Mouse (Mus musculus) liver, postnatal 0 days (tissue): ENCODE measurements around the gene Adcy6. TPM values are rescaled to one million over a fixed set of nuclear protein-coding genes. Genes with fewer than 3 reads are reported as not detected.
A peak's percentile ranks its signal among the peaks of the same experiment; 100 is the strongest.

Experiments used
- ATAC-seq: fragments of 200-750 bp; cut with Nextera tagmentation; 2 replicates; pipeline ENCODE4 v1.8.0; 2017; ENCODE audit warnings: mild to moderate bottlenecking, moderate library complexity
- DNase-seq: peaks from one replicate; pipeline ENCODE4 v3.0.0-alpha.2; 2016
- H3K27ac ChIP-seq: fragments of 300-500 bp; sonication (generic); 2 replicates; pipeline ENCODE4 v1.5.1; 2014; ENCODE audit warnings: antibody characterized with exemption, moderate library complexity, mild to moderate bottlenecking, low read depth
- H3K27me3 ChIP-seq: fragments of 300-500 bp; sonication (generic); 2 replicates; pipeline ENCODE4 v1.6.1; 2014; ENCODE audit warnings: low read length, control low read depth, mixed read lengths; ENCODE audit not compliant: insufficient read depth
- H3K36me3 ChIP-seq: fragments of 300-500 bp; sonication (generic); replicated peaks from 2 replicates; pipeline ENCODE4 v1.6.1; 2014; ENCODE audit warnings: mild to moderate bottlenecking, control low read depth, low read length, moderate library complexity, mixed read lengths; ENCODE audit not compliant: insufficient read depth
- H3K4me1 ChIP-seq: fragments of 300-500 bp; sonication (generic); 2 replicates; pipeline ENCODE4 v1.6.1; 2014; ENCODE audit warnings: antibody characterized with exemption, mild to moderate bottlenecking, control low read depth; ENCODE audit not compliant: insufficient read depth
- H3K4me2 ChIP-seq: fragments of 300-500 bp; sonication (generic); 2 replicates; pipeline ENCODE4 v1.6.1; 2014; ENCODE audit warnings: low read depth, mild to moderate bottlenecking, low read length, moderate library complexity, mixed read lengths
- H3K4me3 ChIP-seq: fragments of 300-500 bp; sonication (generic); 2 replicates; pipeline ENCODE4 v1.5.1; 2014; ENCODE audit warnings: low read depth, low read length
- H3K9ac ChIP-seq: fragments of 300-500 bp; sonication (generic); replicated peaks from 2 replicates; pipeline ENCODE4 v1.6.1; 2014; ENCODE audit warnings: mild to moderate bottlenecking, moderate library complexity
- H3K9me3 ChIP-seq: fragments of 300-500 bp; sonication (generic); 2 replicates; pipeline ENCODE4 v1.6.1; 2016; ENCODE audit warnings: mild to moderate bottlenecking, control low read depth, low read length, mixed read lengths
- CTCF ChIP-seq: sonication (generic); IDR thresholded peaks from 2 replicates; pipeline ENCODE4 v1.5.1; 2016; ENCODE audit warnings: antibody characterized with exemption, low read depth
- EP300 ChIP-seq: IDR thresholded peaks from 2 replicates; pipeline ENCODE4 v1.6.1; 2016; ENCODE audit warnings: antibody characterized with exemption, low read depth, mild to moderate bottlenecking
- WGBS: fragments of 180-500 bp; shearing (Covaris S2); extraction: QIAGEN DNeasy Blood & Tissue Kit; methylation state at CpG from one replicate; pipeline ENCODE4 v1.1.7; 2014; ENCODE audit not compliant: insufficient replicate concordance; 5-methylcytosine and 5-hydroxymethylcytosine counted together
- polyA plus RNA-seq: library from polyadenylated mRNA; unstranded; fragments of >200 nt; fragmentation: Nextera tagmentation; extraction: Ambion mirVana; gene quantifications from 2 replicates; pipeline ENCODE4 v1.2.1, GENCODE M21; 2015

Gene Adcy6
- polyA plus RNA-seq, 1 experiment from 2014 or later, result 7.7 TPM

DNA sequence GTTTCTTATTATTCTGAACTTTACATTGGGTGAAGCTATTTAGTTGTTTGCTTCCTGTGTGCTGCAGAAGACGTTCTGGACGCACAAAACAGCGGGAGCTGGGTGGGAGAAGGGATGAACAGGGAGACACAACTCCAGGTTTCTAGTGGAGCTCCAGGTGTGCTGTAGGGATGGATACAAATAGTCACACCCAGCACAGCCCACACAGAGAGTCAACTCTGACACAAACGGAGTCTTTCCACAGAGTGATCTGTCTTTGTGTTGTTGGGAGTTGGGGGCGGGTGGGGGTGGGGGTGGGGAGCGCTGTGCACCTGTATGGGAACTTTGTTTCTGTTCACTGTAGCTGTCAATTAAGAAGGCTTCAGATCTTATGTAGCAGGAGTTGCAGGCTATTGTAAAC, 12.8 kb upstream of the Adcy6 start:
- H3K9ac ChIP-seq, result no peak overlapping the region
- 32% methylated on average over 6 of the region's 6 CpGs for WGBS
- ATAC-seq (no peak), DNase-seq (no peak)
- H3K4me2 ChIP-seq, result no peak overlapping the region
- H3K9me3 ChIP-seq, result no peaks in the 10 kb centered on the region
- TF ChIP-seq CTCF (no peak), EP300 (no peak)
- no peaks in the 10 kb centered on the region for H3K36me3 ChIP-seq
- H3K27me3 ChIP-seq, result peaks cover 41% of the 10 kb centered on the region
- no peaks in the 10 kb centered on the region for H3K4me1 ChIP-seq
- H3K27ac ChIP-seq, result no peak overlapping the region
- no peak overlapping the region for H3K4me3 ChIP-seq

DNA sequence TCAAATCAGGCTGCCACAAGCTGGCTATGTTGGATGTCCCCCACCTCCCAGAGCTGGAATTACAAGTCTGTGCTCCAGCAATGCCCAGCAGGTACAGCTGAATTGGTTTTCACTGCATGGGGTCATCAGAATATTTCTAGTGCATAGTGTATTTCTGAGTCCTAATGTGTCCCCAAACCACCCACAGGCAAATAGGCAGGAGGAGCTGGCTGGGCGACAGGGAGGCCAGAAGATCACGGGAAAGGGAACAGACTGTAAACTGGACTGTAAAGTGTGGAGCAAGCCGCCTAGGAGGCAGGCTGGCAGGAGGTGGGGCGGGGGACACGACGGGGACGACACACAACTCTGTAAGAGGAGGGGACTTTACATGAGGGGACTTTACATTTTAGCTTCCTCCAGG, 12.3 kb upstream of the Adcy6 start:
- H3K4me3 ChIP-seq, result no peak overlapping the region
- H3K9me3 ChIP-seq, result no peaks in the 10 kb centered on the region
- H3K27me3 ChIP-seq, result peaks cover 39% of the 10 kb centered on the region
- no peak overlapping the region for H3K9ac ChIP-seq
- H3K4me2 ChIP-seq, result no peak overlapping the region
- 9% methylated on average over 7 of the region's 7 CpGs for WGBS
- no peaks in the 10 kb centered on the region; the same call in 1 of the 2 replicates for H3K4me1 ChIP-seq
- DNase-seq, result no peak
- no peak for ATAC-seq
- H3K36me3 ChIP-seq, result no peaks in the 10 kb centered on the region
- no peak overlapping the region for H3K27ac ChIP-seq
- TF ChIP-seq EP300 (no peak), CTCF (no peak)

DNA sequence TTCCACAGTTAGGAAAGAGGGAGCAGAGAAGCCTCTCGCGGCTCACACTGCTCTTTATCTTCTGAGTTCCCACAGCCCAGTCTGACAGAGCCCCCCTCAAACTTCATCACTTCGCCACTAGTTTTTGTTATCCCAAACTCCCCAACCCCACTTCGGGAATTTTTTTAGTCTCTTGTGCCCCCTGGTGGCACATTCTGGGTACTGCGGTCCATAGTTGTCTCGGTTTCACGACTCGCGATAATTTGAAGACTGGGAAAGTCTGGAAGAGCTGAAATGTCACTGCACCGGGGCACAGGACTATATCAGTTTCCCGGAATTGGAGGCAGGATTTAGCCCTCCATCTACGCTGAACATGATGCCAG, 7.3 kb upstream of the Adcy6 start:
- ATAC-seq (peak; percentile 73), DNase-seq (peak; percentile 85)
- no peaks in the 10 kb centered on the region for H3K36me3 ChIP-seq
- peaks cover 9% of the 10 kb centered on the region; the same call in 1 of the 2 replicates for H3K27me3 ChIP-seq
- H3K4me3 ChIP-seq, result 0 out of 2 replicates have a peak overlapping the region, but pooled peaks have one; percentile 17
- TF ChIP-seq CTCF (peak; percentile 93), EP300 (no peak)
- peaks cover 4% of the 10 kb centered on the region for H3K4me1 ChIP-seq
- 1% methylated on average over 12 of the region's 12 CpGs for WGBS
- H3K27ac ChIP-seq, result no peak overlapping the region
- H3K9me3 ChIP-seq, result no peaks in the 10 kb centered on the region
- H3K9ac ChIP-seq, result peak overlapping the region; percentile 34; the same call in 1 of the 2 replicates
- peak overlapping the region; percentile 44 for H3K4me2 ChIP-seq

DNA sequence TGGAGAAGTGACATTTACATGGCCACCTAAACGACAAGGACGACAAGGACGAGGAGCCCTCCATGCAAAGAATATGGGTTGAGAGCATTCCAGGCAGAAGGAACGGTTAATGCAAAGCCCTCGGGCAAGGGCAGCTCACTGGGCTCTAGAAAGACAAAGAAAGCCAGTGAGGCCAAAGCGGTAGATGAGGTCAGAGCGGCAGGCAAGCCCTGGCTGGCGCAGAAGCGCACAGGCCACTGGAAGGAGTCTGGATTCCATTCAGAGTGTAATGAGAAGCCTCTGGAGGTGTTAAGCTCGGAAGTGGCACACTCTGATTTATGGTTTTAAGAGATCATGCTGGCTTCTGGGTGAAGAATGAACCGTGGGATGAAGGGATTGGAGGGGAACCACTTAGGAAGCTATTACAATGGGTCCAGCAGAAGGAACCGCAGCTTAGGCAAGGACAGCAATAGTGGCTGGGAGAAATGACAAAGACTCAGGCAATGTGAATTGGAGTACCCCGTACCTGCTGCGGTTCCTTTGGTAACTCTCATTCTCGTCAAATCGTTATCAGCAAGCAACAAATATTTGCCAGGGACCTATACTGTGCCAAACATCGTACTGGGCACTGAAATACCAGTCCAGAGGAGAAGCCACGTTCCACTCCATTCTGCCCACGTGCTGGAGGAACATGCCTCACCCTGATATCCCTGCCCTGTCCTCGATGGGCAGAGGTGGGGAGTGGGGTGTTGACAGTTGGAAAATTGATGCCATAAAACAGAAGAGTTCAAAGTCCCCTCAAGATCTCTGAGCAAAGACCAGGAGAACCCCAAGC, 6.7 kb upstream of the Adcy6 start:
- Histone ChIP-seq H3K9ac (peak overlapping the region; percentile 34; the same call in 1 of the 2 replicates), H3K36me3 (no peaks in the 10 kb centered on the region), H3K9me3 (no peaks in the 10 kb centered on the region), H3K4me1 (peaks cover 4% of the 10 kb centered on the region), H3K4me3 (0 out of 2 replicates have a peak overlapping the region, but pooled peaks have one; percentile 17), H3K4me2 (peak overlapping the region; percentile 44), H3K27ac (no peak overlapping the region), H3K27me3 (peaks cover 7% of the 10 kb centered on the region; the same call in 1 of the 2 replicates)
- 52% methylated on average over 20 of the region's 20 CpGs for WGBS
- DNase-seq (no peak), ATAC-seq (peak; percentile 66)
- TF ChIP-seq EP300, result no peak
- TF ChIP-seq CTCF, result no peak

DNA sequence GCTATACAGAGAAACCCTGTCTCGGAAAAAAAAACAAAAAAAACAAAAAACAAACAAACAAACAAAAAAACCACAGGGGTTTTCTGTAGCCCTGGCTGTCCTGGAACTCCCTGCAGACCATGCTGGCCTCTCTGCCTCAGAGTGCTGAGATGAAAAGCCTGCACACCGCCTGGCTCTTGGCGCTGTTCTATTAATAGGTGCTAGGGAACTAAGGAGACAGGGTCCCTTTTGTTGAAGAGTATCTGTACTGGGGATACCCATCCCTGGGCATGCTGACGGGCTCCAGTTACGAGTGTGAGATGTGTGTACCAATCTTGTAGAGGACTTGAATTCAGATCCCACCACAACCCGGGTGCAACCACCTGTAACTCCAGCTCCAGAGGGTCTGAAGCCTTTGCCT, 5.9 kb upstream of the Adcy6 start:
- ATAC-seq, result no peak

DNA sequence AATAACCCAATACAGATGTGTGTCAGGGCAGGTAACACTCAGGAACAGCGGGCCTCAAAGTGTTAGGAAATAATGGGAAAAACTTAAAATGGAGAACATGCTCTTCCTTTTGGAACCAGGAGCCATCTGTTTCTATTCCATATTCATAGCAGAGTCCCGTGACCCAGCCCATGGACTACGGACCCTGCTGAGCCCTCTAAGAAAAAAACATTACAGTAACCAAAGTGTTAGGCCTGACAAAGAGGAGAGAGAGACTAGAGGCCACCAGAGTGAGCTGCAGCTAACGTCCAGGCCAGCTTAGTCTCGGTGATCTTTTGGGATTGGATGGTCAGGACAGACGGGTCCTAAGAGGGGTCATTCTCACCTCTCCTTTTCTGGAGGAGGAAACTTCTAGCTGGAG, 5.1 kb upstream of the Adcy6 start:
- Histone ChIP-seq H3K4me3 (no peak overlapping the region), H3K36me3 (no peaks in the 10 kb centered on the region), H3K4me2 (no peak overlapping the region), H3K9ac (no peak overlapping the region), H3K27ac (no peak overlapping the region), H3K4me1 (peaks cover 8% of the 10 kb centered on the region), H3K27me3 (peaks cover 7% of the 10 kb centered on the region; the same call in 1 of the 2 replicates), H3K9me3 (no peaks in the 10 kb centered on the region)
- ATAC-seq (no peak), DNase-seq (no peak)
- 54% methylated on average over 6 of the region's 6 CpGs for WGBS
- TF ChIP-seq EP300, result no peak
- no peak for TF ChIP-seq CTCF

More for the DNA sequence above, 5.9 kb upstream of the Adcy6 start:
- Histone ChIP-seq H3K4me3 (no peak overlapping the region), H3K4me1 (peaks cover 4% of the 10 kb centered on the region), H3K9ac (no peak overlapping the region), H3K4me2 (no peak overlapping the region), H3K36me3 (no peaks in the 10 kb centered on the region), H3K9me3 (no peaks in the 10 kb centered on the region), H3K27ac (no peak overlapping the region), H3K27me3 (peaks cover 7% of the 10 kb centered on the region; the same call in 1 of the 2 replicates)
- DNase-seq, result no peak
- WGBS, result 74% methylated on average over 6 of the region's 6 CpGs
- TF ChIP-seq CTCF, result no peak
- no peak for TF ChIP-seq EP300
